Mouse (Mus musculus) retina, postnatal 7 days (tissue): ENCODE data around the gene Armc10.
"Not testable (repeated sequence)": the region's sequence is repeated elsewhere in the genome, so short reads cannot be mapped to it uniquely, and the experiment has no call there.

Experiments
- DNase-seq: peaks from one replicate; pipeline ENCODE4 v3.0.0-alpha.2; 2012; ENCODE audit warnings: low read depth, low spot score

Armc10 gene

DNA sequence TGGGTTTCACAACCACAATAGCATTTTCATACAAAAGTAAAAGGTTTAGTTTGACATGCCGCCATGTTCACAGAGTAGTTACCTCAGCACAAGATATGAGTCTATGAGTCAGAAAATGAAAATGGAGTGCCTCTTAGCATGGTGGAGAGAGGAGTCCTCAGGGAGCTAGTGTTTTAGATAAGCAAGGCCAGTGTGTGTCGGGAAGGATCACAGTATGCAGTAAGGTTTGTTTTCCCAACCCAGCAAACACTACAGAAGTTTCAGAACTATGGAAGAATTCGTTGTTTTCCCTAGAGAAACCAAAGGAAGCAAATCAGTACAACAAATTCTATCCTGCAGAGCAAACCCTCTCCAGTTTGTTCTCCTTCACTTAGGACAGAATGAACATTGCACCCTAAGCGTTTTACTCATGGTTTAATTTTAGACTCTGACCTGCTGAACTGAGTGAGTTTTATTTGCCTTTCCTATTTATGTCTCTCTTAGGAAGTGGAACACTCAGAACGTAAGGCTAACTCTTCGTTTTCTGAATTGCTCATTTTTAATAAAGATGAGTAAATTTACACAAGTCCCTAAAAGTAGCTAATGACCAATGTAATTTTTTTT is 57.4 kb downstream of the Armc10 start:
- no peak for DNase-seq

DNA sequence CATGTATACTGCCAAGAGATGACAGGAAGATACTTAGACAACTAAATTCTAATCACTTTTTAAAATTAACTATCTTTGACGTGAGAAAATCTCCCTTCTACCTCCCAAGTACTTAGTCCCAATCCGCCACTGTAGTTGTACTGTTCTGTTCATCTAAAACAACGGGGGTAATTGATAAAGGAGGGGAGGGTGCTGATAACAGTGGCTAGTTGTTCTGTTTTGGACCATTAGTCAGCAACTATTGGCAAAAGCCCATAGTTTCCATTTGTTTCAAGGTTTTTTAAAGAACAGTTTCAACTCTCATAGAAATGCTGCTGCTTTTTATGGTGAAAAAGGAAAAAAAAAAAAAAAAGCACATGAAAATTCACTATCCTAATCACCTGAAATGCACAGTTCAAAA is 58.1 kb downstream of the Armc10 start:
- DNase-seq: no peak

DNA sequence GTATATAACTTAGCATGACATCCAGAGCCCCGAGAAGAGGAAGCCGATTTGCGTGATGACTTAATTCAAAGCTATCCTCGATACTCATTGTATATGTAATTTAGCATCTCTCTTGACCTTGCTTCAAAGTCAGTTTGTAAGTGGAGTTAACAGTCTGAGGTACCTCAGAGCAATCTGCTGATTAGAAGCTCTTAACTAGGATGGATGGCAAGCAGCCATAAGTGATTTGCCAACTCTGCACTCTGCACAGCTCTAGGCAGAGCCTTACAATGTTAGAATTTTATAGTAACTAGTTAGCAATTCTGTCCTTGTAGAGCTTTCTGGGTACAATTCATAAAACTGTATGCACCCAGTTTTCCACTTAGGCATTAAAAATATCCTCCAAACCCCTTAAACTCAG is 60.9 kb downstream of the Armc10 start:
- DNase-seq: no peak

DNA sequence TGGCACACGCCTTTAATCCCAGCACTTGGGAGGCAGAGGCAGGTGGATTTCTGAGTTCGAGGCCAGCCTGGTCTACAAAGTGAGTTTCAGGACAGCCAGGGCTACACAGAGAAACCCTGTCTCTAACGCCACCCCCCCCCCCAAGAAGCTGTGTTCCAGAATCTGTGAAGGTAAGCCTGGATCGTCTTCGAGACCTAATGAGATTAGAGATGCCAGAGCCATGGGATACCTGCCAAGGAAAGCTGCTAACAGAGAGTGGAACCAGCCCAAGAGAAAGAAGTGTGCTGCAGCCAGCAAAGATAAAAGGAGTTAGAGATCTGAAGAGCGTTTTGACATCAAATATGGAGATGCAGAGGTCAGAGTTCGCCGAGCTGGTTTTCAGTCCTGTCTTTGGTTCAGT is 62.4 kb downstream of the Armc10 start:
- not testable (repeated sequence) for DNase-seq
